Mouse (Mus musculus): ENCODE results near the gene AA467197. TPM values are rescaled to one million over a fixed set of nuclear protein-coding genes. Genes with fewer than 3 reads are reported as not detected.

Gene AA467197
- polyA plus RNA-seq, 1 experiment from 2014 or later = 0.32 TPM

DNA sequence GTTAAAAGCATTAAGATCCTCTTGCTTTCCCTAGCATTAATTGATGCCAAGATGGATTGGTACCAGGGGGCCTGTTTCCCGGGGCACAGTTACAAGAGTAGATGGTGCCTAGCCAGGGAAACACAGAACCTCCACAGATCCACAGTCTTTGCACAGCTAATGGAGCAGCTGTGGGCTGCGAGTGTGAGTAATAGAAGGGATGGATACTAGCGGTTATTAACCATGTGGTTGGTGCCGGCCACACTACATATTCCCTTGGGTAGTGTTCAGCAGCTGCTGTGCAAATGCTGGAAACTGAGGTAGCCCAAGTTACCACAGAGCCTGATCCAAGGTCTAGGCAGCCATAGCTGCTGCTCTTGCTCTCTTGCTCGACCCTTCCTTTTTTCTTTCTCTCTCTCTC, 34.9 kb downstream of the AA467197 start:
- H3K4me3 ChIP-seq = no peak overlapping the region
- H3K36me3 ChIP-seq = no peaks in the 10 kb centered on the region
- H3K27ac ChIP-seq (replicated peaks) = no peak overlapping the region
- no peaks in the 10 kb centered on the region for H3K4me1 ChIP-seq
- H3K27me3 ChIP-seq (replicated peaks) = peaks cover 8% of the 10 kb centered on the region; the same call in 1 of the 2 replicates
- WGBS = 64% methylated on average over 5 of the region's 5 CpGs
- H3K4me2 ChIP-seq = no peak overlapping the region
- H3K9ac ChIP-seq = no peak overlapping the region
- no peak for ATAC-seq (ENCODE audit: extremely low read depth, insufficient number of reproducible peaks, low FRiP score, low TSS enrichment)
- no peaks in the 10 kb centered on the region for H3K9me3 ChIP-seq

DNA sequence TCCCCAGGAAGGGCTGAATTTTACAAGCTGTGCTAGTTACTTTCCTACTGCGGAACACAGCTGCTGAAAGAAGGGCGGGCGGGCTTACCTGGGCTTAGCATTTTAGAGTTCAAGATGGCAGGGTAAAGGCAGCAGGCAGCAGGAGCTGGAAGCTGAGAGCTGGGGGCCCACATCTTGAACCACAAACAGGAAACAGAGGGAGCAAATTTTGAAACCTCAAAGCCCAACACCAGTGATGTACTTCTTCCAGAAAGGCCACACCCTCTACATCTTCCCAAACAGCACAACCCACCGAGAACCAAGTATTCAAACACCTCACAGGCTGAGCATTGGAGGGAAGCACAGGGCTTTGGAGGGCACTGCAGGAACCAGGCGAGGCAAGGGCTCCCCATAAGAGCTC, 36.1 kb downstream of the AA467197 start:
- H3K9me3 ChIP-seq = no peaks in the 10 kb centered on the region
- no peak overlapping the region for H3K4me2 ChIP-seq
- H3K36me3 ChIP-seq = no peaks in the 10 kb centered on the region
- no peak overlapping the region for H3K4me3 ChIP-seq
- ATAC-seq (ENCODE audit: extremely low read depth, insufficient number of reproducible peaks, low FRiP score, low TSS enrichment) = no peak
- H3K9ac ChIP-seq = no peak overlapping the region
- no peak overlapping the region for H3K27ac ChIP-seq (replicated peaks)
- no peaks in the 10 kb centered on the region for H3K4me1 ChIP-seq
- 56% methylated on average over 5 of the region's 5 CpGs for WGBS
- H3K27me3 ChIP-seq (replicated peaks) = peaks cover 3% of the 10 kb centered on the region; the same call in 1 of the 2 replicates

DNA sequence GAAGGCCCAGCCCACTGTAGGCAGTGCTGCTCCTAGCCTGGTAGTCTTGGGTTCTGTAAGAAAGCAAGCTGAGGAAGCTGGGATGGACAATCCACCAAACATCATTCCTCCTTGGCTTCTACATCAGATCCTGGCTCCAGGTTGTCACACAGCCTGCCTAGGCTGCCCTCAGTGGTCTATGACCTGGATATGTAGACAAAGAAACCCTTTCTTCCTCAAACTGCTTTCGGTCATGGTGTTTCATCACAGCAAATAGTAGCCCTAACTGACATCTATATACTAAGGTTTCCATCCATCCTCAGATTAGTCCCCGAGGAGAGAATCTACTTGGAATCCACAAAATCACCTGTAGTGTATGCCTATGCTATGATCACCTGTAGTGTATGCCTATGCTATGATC, 38.3 kb downstream of the AA467197 start:
- no peaks in the 10 kb centered on the region for H3K36me3 ChIP-seq
- H3K4me3 ChIP-seq = no peak overlapping the region
- H3K9me3 ChIP-seq = no peaks in the 10 kb centered on the region
- no peak overlapping the region for H3K27ac ChIP-seq (replicated peaks)
- H3K9ac ChIP-seq = no peak overlapping the region
- 0 out of 2 replicates have a peak, but pooled peaks cover 3% of the 10 kb centered on the region for H3K27me3 ChIP-seq (replicated peaks)
- no peak for ATAC-seq (ENCODE audit: extremely low read depth, insufficient number of reproducible peaks, low FRiP score, low TSS enrichment)
- no peak overlapping the region for H3K4me2 ChIP-seq
- WGBS = 71% methylated on average over 2 of the region's 2 CpGs
- no peaks in the 10 kb centered on the region for H3K4me1 ChIP-seq

DNA sequence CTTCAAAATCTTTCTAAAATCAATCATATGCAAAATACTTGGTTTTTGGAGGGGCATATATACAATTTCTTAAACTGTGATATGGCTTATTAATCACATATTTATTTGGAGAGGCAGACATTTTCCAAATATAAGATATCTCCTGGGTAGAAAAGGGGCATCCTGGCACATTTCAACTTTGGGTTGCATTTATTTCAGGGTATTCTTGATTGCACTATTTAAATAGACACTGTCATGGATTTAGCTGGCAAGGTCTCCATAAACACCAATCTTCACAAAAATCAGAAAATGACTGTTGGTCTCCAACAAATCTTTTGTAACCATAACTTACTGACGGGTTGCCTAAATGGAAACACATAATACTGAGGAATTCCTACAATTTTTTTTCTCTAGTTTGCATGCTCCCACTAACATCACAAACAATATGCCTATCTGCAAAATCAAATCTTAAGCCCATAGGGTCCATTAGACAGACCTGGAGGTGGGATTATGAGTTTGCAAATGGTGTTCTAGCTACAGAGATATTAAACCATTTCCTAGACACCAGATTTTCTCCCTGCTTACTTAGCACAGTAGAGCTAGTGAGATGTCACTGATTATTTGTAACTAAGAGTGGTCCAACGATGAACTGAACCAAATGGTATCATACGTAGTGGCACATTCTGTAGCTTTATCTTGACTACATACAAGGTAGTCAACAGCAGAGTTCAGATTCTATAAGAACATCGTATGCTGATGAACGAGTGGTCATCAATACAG, 44.8 kb downstream of the AA467197 start:
- peaks cover 13% of the 10 kb centered on the region for H3K9me3 ChIP-seq
- no peak overlapping the region for H3K4me2 ChIP-seq
- H3K36me3 ChIP-seq = peaks cover 20% of the 10 kb centered on the region
- WGBS = 77% methylated on average over 5 of the region's 5 CpGs
- peak; percentile 42; the same call in 1 of the 2 replicates for ATAC-seq (ENCODE audit: extremely low read depth, insufficient number of reproducible peaks, low FRiP score, low TSS enrichment)
- no peaks in the 10 kb centered on the region for H3K4me1 ChIP-seq
- no peak overlapping the region for H3K4me3 ChIP-seq
- H3K27ac ChIP-seq (replicated peaks) = no peak overlapping the region
- H3K9ac ChIP-seq = no peak overlapping the region
- no peaks in the 10 kb centered on the region for H3K27me3 ChIP-seq (replicated peaks)

DNA sequence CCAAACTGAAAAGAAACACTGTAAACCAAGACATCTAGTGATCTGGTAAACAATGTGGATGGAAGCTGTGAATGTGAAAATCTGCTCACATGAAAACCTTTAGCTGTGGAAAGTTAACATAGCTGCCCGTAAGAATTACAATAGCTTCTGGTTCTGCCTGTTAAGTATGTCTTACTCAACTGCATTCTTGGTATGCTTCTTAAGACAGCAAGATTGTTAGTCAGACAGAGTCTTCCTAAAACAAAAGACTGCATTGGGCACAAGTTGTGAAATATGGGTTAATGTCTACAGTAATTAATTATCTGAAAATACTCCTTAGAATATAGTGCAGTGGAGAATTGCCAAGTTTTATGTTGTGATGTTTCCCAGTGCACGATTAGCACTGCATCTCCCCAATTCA, 45.7 kb downstream of the AA467197 start:
- WGBS = 87% methylated on average over 2 of the region's 2 CpGs
- H3K4me2 ChIP-seq = no peak overlapping the region
- peaks cover 13% of the 10 kb centered on the region for H3K9me3 ChIP-seq
- no peaks in the 10 kb centered on the region for H3K27me3 ChIP-seq (replicated peaks)
- H3K9ac ChIP-seq = no peak overlapping the region
- H3K36me3 ChIP-seq = peaks cover 24% of the 10 kb centered on the region
- no peak overlapping the region for H3K4me3 ChIP-seq
- H3K27ac ChIP-seq (replicated peaks) = no peak overlapping the region
- no peak for ATAC-seq (ENCODE audit: extremely low read depth, insufficient number of reproducible peaks, low FRiP score, low TSS enrichment)
- H3K4me1 ChIP-seq = no peaks in the 10 kb centered on the region

DNA sequence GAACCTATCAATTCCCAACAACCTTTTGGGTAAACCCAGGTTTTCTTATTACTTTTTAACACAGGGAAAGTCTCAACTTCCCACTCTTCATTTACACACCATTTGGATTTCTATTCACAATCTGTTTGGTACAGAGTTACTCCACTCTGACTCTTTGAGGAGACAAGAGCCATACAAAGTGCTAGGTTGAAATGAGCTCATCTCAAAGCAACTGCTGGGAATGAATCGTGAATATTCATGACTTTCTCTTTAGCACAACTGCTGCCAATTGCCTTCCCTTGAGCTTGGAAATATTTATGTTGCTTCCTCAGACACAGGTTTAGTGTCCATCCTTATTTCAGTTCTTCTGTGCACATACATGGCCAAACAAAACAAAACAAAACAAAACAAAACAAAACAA, 46.9 kb downstream of the AA467197 start:
- no peak overlapping the region for H3K4me3 ChIP-seq
- no peak for ATAC-seq (ENCODE audit: extremely low read depth, insufficient number of reproducible peaks, low FRiP score, low TSS enrichment)
- WGBS = 87% methylated on average over 1 of the region's 1 CpGs

DNA sequence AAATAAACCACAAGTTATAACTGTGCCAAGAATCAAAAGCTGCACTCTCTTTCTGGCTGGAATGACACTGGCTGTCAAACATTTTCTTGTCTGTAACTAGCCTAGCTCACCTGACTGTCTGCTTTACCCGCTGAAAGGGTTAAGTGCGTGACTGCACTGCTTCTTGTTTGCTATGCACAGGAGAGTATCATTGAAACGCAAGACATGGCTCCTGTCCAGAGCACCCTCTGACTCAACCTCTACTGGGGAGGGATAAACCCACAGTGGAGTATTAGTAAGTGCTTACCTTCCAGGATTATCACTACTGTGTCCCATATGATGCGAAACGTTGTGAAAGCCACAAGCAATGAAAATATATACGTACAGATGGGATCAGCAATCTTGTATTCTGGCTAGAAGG, 49.9 kb downstream of the AA467197 start:
- 74% methylated on average over 6 of the region's 6 CpGs for WGBS
- H3K4me3 ChIP-seq = no peak overlapping the region

More for the DNA sequence above, 46.9 kb downstream of the AA467197 start:
- H3K9ac ChIP-seq = no peak overlapping the region
- peaks cover 13% of the 10 kb centered on the region for H3K9me3 ChIP-seq
- no peak overlapping the region for H3K4me2 ChIP-seq
- H3K36me3 ChIP-seq = peaks cover 28% of the 10 kb centered on the region
- no peaks in the 10 kb centered on the region for H3K27me3 ChIP-seq (replicated peaks)
- H3K27ac ChIP-seq (replicated peaks) = no peak overlapping the region
- H3K4me1 ChIP-seq = no peaks in the 10 kb centered on the region

More for the DNA sequence above, 49.9 kb downstream of the AA467197 start:
- Histone ChIP-seq H3K4me2 (no peak overlapping the region), H3K27me3 (replicated peaks) (no peaks in the 10 kb centered on the region), H3K4me1 (no peaks in the 10 kb centered on the region), H3K9ac (no peak overlapping the region), H3K36me3 (peaks cover 28% of the 10 kb centered on the region), H3K9me3 (peaks cover 6% of the 10 kb centered on the region), H3K27ac (replicated peaks) (no peak overlapping the region)
- no peak for ATAC-seq (ENCODE audit: extremely low read depth, insufficient number of reproducible peaks, low FRiP score, low TSS enrichment)

MicroRNA genes within 50 kb of the gene (microRNA counts, 519-probe panel; counts per million panel counts)
- 209 counts per million, percentile 61 among the panel's probes with 10 or more counts for microRNA mmu-miR-147

Small RNA genes within 50 kb of the gene (microRNA-seq; reads per million reads assigned to microRNA genes)
- gene Mir147 = 3.1 reads per million, percentile 12 among the genes with 10 or more reads in this experiment

Other genes with a start within 250 kb of the AA467197 start
- gene Slc28a2, start 210.5 kb upstream of the AA467197 start, polyA plus RNA-seq (2015; fragmentation: Nextera tagmentation; extraction: Ambion mirVana) = 0.17 and 0.48 TPM in 2 replicates
- gene Gm14085, start 152.0 kb upstream of the AA467197 start, polyA plus RNA-seq (2015; fragmentation: Nextera tagmentation; extraction: Ambion mirVana) = not detected in 2 replicates
- 19.3 and 21.9 TPM in 2 replicates for gene Gatm, start 25.7 kb upstream of the AA467197 start, polyA plus RNA-seq (2015; fragmentation: Nextera tagmentation; extraction: Ambion mirVana)
- 4.8 and 5.2 TPM in 2 replicates for gene Slc30a4, start 65.7 kb downstream of the AA467197 start, polyA plus RNA-seq (2015; fragmentation: Nextera tagmentation; extraction: Ambion mirVana)
- gene Bloc1s6, start 101.5 kb downstream of the AA467197 start, polyA plus RNA-seq (2015; fragmentation: Nextera tagmentation; extraction: Ambion mirVana) = 32.2 and 35.8 TPM in 2 replicates
- 4.9 and 5.5 TPM in 2 replicates for gene Sqor, start 128.3 kb downstream of the AA467197 start, polyA plus RNA-seq (2015; fragmentation: Nextera tagmentation; extraction: Ambion mirVana)